Mouse (Mus musculus) G1E (cell line): ENCODE results near the gene Tmem258. TPM values are rescaled to one million over a fixed set of nuclear protein-coding genes. Genes with fewer than 3 reads are reported as not detected.
"Not testable (repeated sequence)": the region's sequence is repeated elsewhere in the genome, so short reads cannot be mapped to it uniquely, and the experiment has no call there.

Experiments used
- ATAC-seq: 2 replicates; pipeline ENCODE4 v1.8.0; 2016; ENCODE audit warnings: mild to moderate bottlenecking; ENCODE audit not compliant: insufficient number of reproducible peaks, poor library complexity, low FRiP score, severe bottlenecking; ENCODE audit errors: extremely low read depth
- DNase-seq: peaks from one replicate; pipeline ENCODE4 v3.0.0; 2012; ENCODE audit warnings: low spot score
- H3K27me3 ChIP-seq: 2 replicates; pipeline ENCODE4 v1.6.1; 2012; ENCODE audit warnings: mild to moderate bottlenecking, low read length, inconsistent platforms; ENCODE audit not compliant: insufficient read depth
- H3K36me3 ChIP-seq: replicated peaks from 2 replicates; pipeline ENCODE3; 2012; ENCODE audit warnings: mild to moderate bottlenecking, inconsistent platforms
- H3K4me1 ChIP-seq: 2 replicates; pipeline ENCODE4 v1.6.1; 2012; ENCODE audit warnings: low read depth, low read length, inconsistent platforms, mixed read lengths; ENCODE audit not compliant: insufficient read depth
- H3K4me3 ChIP-seq: 2 replicates; pipeline ENCODE4 v1.5.1; 2012; ENCODE audit warnings: low read depth, mild to moderate bottlenecking, inconsistent platforms, low read length, moderate library complexity, mixed read lengths
- H3K9me3 ChIP-seq: replicated peaks from 2 replicates; pipeline ENCODE4 v1.6.1; 2012; ENCODE audit warnings: inconsistent platforms
- CTCF ChIP-seq: IDR thresholded peaks from 2 replicates; pipeline ENCODE4 v1.5.1; 2012; ENCODE audit warnings: low read depth, low read length, inconsistent platforms, mixed read lengths
- GATA1 ChIP-seq: IDR thresholded peaks from 2 replicates; pipeline ENCODE4 v1.6.1; 2012; ENCODE audit warnings: borderline replicate concordance, low read length, inconsistent platforms, mixed read lengths
- GATA2 ChIP-seq: IDR thresholded peaks from 2 replicates; pipeline ENCODE4 v1.6.1; 2012; ENCODE audit warnings: low read depth, low read length, inconsistent platforms, borderline replicate concordance
- POLR2AphosphoS5 ChIP-seq: IDR thresholded peaks from 2 replicates; pipeline ENCODE4 v1.6.1; 2012; ENCODE audit warnings: low read depth, low read length, inconsistent platforms; ENCODE audit not compliant: insufficient replicate concordance
- TAL1 ChIP-seq: conservative IDR thresholded peaks from 2 replicates; pipeline ENCODE4 v1.6.1; 2012; ENCODE audit warnings: low read depth, low read length, inconsistent platforms, mixed read lengths
- polyA plus RNA-seq: library from polyadenylated mRNA; stranded (reverse); fragments of >175 nt; gene quantifications from 2 replicates; pipeline ENCODE4 v1.2.3, GENCODE M21; 2012
- total RNA-seq, 2 experiments: library from RNA; stranded (forward) in 1 of 2; stranded (reverse) in 1 of 2; fragments of 200-1000 nt in 1 of 2; fragments of >200 nt in 1 of 2; fragmentation: Nextera tagmentation in 1 of 2; gene quantifications; 2 replicates each; pipeline ENCODE4 v1.2.3; 2014 to 2017

Gene Tmem258
- total RNA-seq (2014; fragmentation: Nextera tagmentation), result 24.2 and 40.3 TPM in 2 replicates
- 178 and 219 TPM in 2 replicates for total RNA-seq (2017)
- 13.9 and 20.3 TPM in 2 replicates for polyA plus RNA-seq

- Histone ChIP-seq H3K9me3 (no peaks in the 10 kb centered on the region), H3K27me3 (no peaks in the 10 kb centered on the region), H3K36me3 (peaks cover 74% of the 10 kb centered on the region), H3K4me3 (peak within 1 kb of the TSS; percentile 75), H3K4me1 (peaks cover 56% of the 10 kb centered on the region)
- TF ChIP-seq GATA1 (no peak), CTCF (no peak), TAL1 (no peak), POLR2AphosphoS5 (no peak), GATA2 (no peak)
- peak; percentile 62; the same call in 1 of the 2 replicates for ATAC-seq
- DNase-seq, result peak; percentile 85
Observed at GRCm38 (mm10) chr19:10203848-10204615, at the start of gene Tmem258, which contains the start of gene Fen1. Gene Tmem258, plus strand, starts transcription at chr19:10204014. Gene Fen1, minus strand, starts transcription at chr19:10204169.

GRCm38 (mm10) chr19:10157725-10158124, 46.1 kb upstream of the Tmem258 start:
- H3K36me3 ChIP-seq, result no peaks in the 10 kb centered on the region
- H3K4me3 ChIP-seq, result no peak overlapping the region
- H3K27me3 ChIP-seq, result no peaks in the 10 kb centered on the region
- ATAC-seq, result no peak
- H3K9me3 ChIP-seq, result peaks cover 8% of the 10 kb centered on the region; the same call in 1 of the 2 replicates
- no peak for DNase-seq
- TF ChIP-seq POLR2AphosphoS5, result no peak
- TF ChIP-seq GATA1, result no peak
- no peak for TF ChIP-seq TAL1
- no peak for TF ChIP-seq GATA2
- TF ChIP-seq CTCF, result no peak
- H3K4me1 ChIP-seq, result peaks cover 5% of the 10 kb centered on the region; the same call in 1 of the 2 replicates

GRCm38 (mm10) chr19:10163896-10164295, 39.9 kb upstream of the Tmem258 start:
- DNase-seq, result no peak
- H3K27me3 ChIP-seq, result no peaks in the 10 kb centered on the region
- no peak overlapping the region for H3K4me3 ChIP-seq
- peaks cover 5% of the 10 kb centered on the region; the same call in 1 of the 2 replicates for H3K9me3 ChIP-seq
- TF ChIP-seq CTCF, result no peak
- no peak for TF ChIP-seq GATA2
- TF ChIP-seq TAL1, result no peak
- no peak for ATAC-seq
- H3K4me1 ChIP-seq, result peaks cover 17% of the 10 kb centered on the region
- no peaks in the 10 kb centered on the region for H3K36me3 ChIP-seq

GRCm38 (mm10) chr19:10165928-10166327, 37.9 kb upstream of the Tmem258 start:
- H3K4me3 ChIP-seq, H3K9me3 ChIP-seq, H3K27me3 ChIP-seq, ATAC-seq, H3K36me3 ChIP-seq, DNase-seq: not testable (repeated sequence)
- peaks cover 31% of the 10 kb centered on the region for H3K4me1 ChIP-seq

GRCm38 (mm10) chr19:10167112-10167511, 36.7 kb upstream of the Tmem258 start:
- Histone ChIP-seq H3K4me3 (no peak overlapping the region), H3K9me3 (peaks cover 5% of the 10 kb centered on the region; the same call in 1 of the 2 replicates), H3K27me3 (no peaks in the 10 kb centered on the region), H3K4me1 (peaks cover 41% of the 10 kb centered on the region), H3K36me3 (no peaks in the 10 kb centered on the region)
- DNase-seq (no peak), ATAC-seq (no peak)
- TF ChIP-seq GATA1, result no peak
- no peak for TF ChIP-seq POLR2AphosphoS5
- no peak for TF ChIP-seq TAL1
- TF ChIP-seq CTCF, result no peak
- TF ChIP-seq GATA2, result no peak

GRCm38 (mm10) chr19:10167951-10168350, 35.9 kb upstream of the Tmem258 start:
- ATAC-seq, result no peak
- H3K4me3 ChIP-seq, result no peak overlapping the region
- H3K36me3 ChIP-seq, result no peaks in the 10 kb centered on the region
- TF ChIP-seq CTCF (no peak), GATA1 (no peak), POLR2AphosphoS5 (no peak), TAL1 (no peak), GATA2 (no peak)
- H3K4me1 ChIP-seq, result peaks cover 46% of the 10 kb centered on the region
- no peaks in the 10 kb centered on the region for H3K27me3 ChIP-seq
- no peaks in the 10 kb centered on the region for H3K9me3 ChIP-seq
- DNase-seq, result no peak

GRCm38 (mm10) chr19:10168441-10168840, 35.4 kb upstream of the Tmem258 start:
- no peaks in the 10 kb centered on the region for H3K36me3 ChIP-seq
- no peaks in the 10 kb centered on the region for H3K27me3 ChIP-seq
- DNase-seq, result no peak
- H3K4me3 ChIP-seq, result no peak overlapping the region
- H3K4me1 ChIP-seq, result peaks cover 51% of the 10 kb centered on the region
- no peak for ATAC-seq
- no peaks in the 10 kb centered on the region for H3K9me3 ChIP-seq
- no peak for TF ChIP-seq GATA2
- TF ChIP-seq TAL1, result no peak
- TF ChIP-seq GATA1, result no peak
- TF ChIP-seq POLR2AphosphoS5, result no peak
- no peak for TF ChIP-seq CTCF
